Mouse (Mus musculus) cortical plate, adult 2 months (tissue): Measurements from ENCODE around the gene Fndc4.

ENCODE experiments used
- CTCF ChIP-seq: fragments of 200-500 bp; IDR thresholded peaks from 2 replicates; pipeline ENCODE4 v1.5.1; 2011; ENCODE audit warnings: mild to moderate bottlenecking, control low read depth, low read length; ENCODE audit not compliant: insufficient read depth; ENCODE audit errors: extremely low read depth
- POLR2A ChIP-seq: fragments of 200-500 bp; IDR thresholded peaks from 2 replicates; pipeline ENCODE4 v1.6.1; 2011; ENCODE audit warnings: mild to moderate bottlenecking, low read length, control low read depth; ENCODE audit not compliant: insufficient read depth; ENCODE audit errors: extremely low read depth

- TF ChIP-seq POLR2A: no peak
- TF ChIP-seq CTCF: no peak
Observed at GRCm38 (mm10) chr5:31252795-31253545, 42.9 kb downstream of the Fndc4 start.
